Mouse (Mus musculus) testis, postnatal 14 days (tissue): ENCODE measurements around the gene Cyb5r2.

Experiments used
- DNase-seq: peaks from one replicate; pipeline ENCODE4 v3.0.0; 2021; ENCODE audit warnings: low spot score

The Cyb5r2 gene

DNA sequence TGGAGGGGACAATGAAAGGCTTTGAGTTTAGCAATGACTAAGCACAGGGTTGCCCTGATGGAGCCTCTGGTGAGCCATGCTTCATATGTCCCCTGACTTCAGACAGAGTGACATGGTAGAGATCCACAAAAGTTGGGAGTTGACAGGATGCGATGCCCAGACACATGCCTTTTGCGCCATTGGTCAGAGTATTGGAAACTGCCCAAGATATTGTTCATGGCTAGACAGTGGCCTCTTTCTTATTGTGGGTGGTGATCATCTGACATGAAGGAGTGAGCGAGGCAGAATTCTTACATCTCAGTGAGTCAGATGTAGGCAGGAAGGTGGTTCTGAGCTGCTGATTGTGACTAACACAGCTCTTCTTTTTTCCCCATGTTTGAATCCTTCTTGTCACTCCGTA lies 35.3 kb downstream of the Cyb5r2 start:
- DNase-seq, result no peak

DNA sequence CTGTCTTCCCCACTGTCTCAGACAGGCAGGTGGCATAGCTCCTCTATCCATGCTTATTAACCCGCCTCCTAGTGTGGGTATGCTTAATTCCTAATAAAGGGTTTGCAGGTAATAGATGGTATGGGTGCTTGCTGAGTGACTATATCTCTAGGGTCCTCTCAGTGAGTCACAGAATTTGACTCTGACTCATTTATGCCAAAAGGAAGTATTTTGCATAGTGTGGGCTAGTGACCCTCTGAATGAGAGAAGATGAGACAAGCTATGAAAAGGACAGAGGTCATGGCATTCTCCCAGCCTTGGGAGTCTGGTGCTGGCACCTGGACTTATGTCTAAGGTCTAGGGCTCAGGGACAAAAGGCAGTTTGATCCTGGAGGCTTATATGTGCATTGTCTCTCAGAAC lies 37.1 kb downstream of the Cyb5r2 start:
- no peak for DNase-seq

DNA sequence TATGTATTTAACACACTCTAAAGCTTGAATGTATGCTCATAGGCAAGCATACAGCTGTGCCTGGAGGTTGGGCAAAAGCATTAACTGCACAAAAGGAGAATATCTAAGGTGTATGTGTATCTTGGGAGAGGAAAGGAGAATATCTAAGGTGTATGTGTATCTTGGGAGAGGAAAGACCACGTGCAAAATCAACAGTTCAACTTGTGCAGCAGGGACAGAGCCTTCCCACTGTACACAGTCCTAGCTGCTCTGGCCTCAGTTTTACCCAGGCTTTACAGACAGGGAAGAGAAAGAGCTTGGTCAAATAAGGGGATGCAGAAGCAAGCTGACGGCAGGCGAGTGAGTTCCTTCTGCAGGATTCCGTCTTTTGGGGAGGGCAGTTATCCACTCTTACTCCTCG lies 43.8 kb downstream of the Cyb5r2 start:
- DNase-seq, result no peak

DNA sequence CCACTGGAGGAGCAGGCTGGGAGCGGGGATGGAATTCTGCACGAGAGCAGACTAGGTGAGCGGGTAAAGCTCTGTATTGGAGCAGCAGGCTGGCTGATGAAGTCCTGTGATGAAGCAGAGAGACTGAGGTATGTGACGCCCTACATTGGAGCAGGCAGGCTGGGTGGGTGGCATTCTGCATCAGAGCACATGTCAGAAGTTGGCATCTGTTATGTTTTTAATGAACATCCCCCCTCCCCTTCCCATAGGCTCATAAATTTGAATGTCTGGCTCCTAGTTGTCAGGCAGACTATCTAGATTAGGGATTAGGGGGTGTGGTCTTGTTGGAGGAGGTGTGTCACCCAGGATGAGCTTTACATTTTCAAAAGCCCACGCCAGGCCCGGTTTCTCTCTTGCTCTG lies 45.1 kb downstream of the Cyb5r2 start:
- no peak for DNase-seq

DNA sequence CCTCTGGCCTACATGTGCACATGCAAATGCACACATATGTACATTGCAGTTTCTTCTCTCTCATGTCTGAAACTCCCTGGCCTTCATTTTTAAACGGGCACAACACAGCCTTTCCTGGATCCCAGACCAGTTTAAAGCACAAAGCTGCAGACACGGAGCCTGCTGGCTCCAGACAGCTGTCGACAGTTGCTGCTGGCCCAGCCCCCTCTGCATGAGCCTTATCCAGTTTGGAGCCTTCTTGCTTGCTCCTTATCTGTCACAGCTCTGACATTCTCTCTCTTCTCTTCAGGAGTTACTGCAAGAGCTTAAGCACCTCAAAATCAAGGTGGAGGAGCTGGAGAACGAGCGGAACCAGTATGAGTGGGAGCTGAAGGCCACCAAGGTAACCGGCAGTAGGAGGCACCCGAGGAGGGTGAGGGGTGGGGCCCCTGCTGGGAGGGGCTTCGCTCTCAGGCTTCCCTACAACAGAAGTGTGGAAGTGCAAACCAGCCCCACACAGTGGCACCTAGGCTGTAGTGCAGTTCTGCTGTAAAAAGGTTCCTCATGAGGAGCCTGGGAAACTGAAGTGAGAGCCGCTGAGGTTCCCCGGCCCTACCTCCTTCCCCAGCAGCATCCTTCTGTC lies 49.2 kb downstream of the Cyb5r2 start:
- DNase-seq, result peak; percentile 80

DNA sequence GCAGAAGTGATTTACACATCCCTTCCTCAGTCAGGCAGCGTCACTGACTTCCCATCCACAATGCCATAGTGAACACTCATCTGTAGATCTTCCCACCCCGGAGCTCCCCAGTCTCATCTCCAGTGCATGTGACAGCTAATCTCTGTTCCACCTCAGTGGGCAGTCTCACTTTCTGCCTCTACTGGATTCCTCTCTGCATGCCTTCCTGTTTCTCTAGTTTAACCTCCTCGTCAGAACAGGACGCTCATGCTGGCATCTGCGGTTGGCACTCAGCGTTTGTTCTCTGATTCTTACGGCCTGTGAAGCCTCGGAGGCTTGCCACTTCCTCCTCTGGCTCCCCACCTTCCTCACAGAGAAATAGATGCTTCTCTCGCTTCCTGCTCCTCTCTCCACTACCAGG lies 50.2 kb downstream of the Cyb5r2 start:
- no peak for DNase-seq

DNA sequence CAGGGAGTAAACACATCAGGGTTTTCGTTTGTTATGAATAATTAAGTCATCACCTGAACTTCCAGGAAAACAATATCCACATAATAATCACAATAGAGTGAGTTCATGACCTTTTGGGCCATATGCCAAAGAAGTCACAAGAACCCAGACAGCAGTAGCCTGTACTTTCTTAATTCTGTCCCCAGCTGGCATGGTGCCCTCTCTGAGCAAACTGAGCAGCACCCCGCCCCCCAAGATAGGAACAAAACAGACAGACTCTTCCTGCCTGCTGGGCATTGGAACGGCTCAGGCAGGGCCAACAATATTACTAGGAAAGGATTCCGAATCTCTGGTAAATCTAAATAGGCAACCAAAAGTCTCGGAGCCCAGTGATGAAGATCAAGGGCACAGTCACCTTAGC lies 51.9 kb downstream of the Cyb5r2 start:
- no peak for DNase-seq

DNA sequence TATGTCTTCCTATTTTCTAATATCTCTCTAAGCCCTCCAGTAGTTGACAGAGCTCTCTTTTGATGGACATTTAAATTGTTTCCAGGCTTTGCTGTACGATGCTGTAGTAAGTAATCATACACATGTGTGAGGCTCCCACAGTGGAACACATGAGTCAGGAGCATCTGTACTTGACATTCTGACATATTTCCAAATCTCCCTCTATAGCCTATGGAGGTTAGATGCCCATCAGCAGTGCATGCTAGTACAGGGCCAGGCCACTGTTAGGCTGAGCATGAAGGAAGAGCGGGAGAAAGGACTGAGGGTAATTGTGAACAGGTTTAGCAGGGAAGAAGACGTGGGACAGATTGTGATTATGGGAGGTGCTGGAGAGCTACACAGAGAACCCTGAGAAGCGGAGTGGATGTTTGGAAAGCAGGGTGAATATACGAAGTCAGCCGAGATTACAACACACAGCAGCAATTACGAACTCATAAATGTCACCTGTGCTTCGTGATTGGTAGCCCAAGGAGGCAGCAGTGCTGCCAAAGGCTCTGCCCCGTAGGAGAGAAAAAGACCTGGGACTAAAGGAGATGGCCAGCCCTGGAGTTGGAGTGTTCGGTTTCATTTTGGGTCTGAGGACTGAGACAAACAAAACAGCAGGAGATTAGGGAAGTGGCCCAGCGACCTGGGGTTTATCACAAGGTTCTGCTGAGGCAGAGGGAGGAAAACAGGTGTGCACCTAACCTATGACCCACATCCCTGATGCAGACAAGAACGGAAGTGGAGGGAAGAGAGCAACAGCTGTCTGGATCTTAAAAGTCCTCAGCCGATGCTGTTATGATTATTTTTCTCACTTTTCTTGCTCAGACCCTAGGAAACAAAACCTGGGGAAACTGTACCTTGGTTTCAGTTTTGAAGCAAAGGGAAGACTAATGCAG lies 55.1 kb downstream of the Cyb5r2 start:
- no peak for DNase-seq

DNA sequence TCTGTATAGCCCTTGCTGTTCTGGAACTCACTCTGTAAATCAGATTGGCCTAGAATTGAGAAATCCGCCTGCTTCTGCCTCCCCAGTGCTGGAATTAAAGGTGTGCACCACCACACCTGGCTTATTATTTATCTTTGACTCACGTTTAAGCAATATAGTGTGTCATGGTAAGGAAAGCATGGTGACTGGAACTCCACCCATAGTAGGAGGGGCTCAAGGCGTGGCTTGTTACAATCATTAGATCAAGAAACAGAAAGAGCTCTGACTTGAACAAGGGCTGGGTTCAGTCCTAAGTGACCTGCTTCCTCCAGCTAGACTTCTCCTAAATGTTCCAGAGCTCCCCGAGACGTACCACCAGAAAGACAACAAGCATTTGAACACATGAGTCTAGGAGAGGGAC lies 57.2 kb downstream of the Cyb5r2 start:
- no peak for DNase-seq

DNA sequence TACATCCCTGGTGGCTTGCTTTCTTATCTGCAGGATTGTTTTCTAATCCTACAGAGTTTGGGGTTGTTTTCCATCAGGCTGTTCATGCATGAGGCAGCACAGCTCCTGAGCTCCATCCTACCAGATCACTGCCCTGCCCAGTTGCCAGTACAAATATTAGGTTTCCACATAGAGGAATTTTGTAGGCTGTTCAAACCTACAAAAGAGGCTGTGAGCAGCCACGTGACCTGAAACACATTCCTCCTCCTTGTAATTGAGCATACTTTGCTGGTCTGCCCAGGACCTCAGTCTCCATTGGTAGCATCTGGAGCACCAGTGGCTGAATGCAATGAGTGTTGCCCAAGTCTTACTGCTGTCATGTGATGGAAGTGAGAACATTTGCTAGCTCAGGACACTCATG lies 57.9 kb downstream of the Cyb5r2 start:
- DNase-seq, result no peak
